Mouse (Mus musculus): Measurements from ENCODE around the gene Olfr325. TPM values are rescaled to one million over a fixed set of nuclear protein-coding genes. Genes with fewer than 3 reads are reported as not detected.
A peak's percentile ranks its signal among the peaks of the same experiment; 100 is the strongest.

Olfr325 gene
- total and polyA plus RNA-seq, 2 experiments: not detected

GRCm38 (mm10) chr11:58587898-58588348, 10.4 kb downstream of the Olfr325 start:
- DNase-seq (ENCODE audit: extremely low read depth, low read depth, low spot score): no peak
- H3K4me3 ChIP-seq (ENCODE audit: insufficient read depth, low read depth, low read length): no peak overlapping the region
- peak; percentile 49; the same call in 1 of the 2 replicates for TF ChIP-seq CTCF (IDR thresholded peaks at IDR 0.05; ENCODE audit: low read depth, low read length)
- no peak for TF ChIP-seq POLR2A (IDR thresholded peaks at IDR 0.05; ENCODE audit: extremely low read depth, insufficient read depth, low read length)
- no peak overlapping the region for H3K9ac ChIP-seq (ENCODE audit: low read depth, low read length)
- H3K27ac ChIP-seq (replicated peaks; ENCODE audit: insufficient read depth, low read depth, low read length): no peak overlapping the region
- no peaks in the 10 kb centered on the region for H3K27me3 ChIP-seq (ENCODE audit: control insufficient read depth, insufficient read depth, low read length)
- no peaks in the 10 kb centered on the region for H3K79me2 ChIP-seq (ENCODE audit: control insufficient read depth, insufficient read depth, low read length)
- H3K4me1 ChIP-seq (ENCODE audit: control insufficient read depth, insufficient read depth, low read length): no peaks in the 10 kb centered on the region
- no peaks in the 10 kb centered on the region for H3K36me3 ChIP-seq (ENCODE audit: control insufficient read depth, insufficient read depth, low read length)
- WGBS: 71% methylated on average over 7 of the region's 7 CpGs

- Histone ChIP-seq H3K27ac (replicated peaks; ENCODE audit: insufficient read depth, low read depth, low read length) (no peak overlapping the region), H3K27me3 (ENCODE audit: control insufficient read depth, insufficient read depth, low read length) (no peaks in the 10 kb centered on the region), H3K4me1 (ENCODE audit: control insufficient read depth, insufficient read depth, low read length) (no peaks in the 10 kb centered on the region), H3K4me3 (ENCODE audit: insufficient read depth, low read depth, low read length) (no peak overlapping the region), H3K9ac (ENCODE audit: low read depth, low read length) (no peak overlapping the region), H3K79me2 (ENCODE audit: control insufficient read depth, insufficient read depth, low read length) (no peaks in the 10 kb centered on the region), H3K36me3 (ENCODE audit: control insufficient read depth, insufficient read depth, low read length) (no peaks in the 10 kb centered on the region)
- DNase-seq (ENCODE audit: extremely low read depth, low read depth, low spot score): no peak
- WGBS: 65% methylated on average over 3 of the region's 3 CpGs
- no peak for TF ChIP-seq POLR2A (IDR thresholded peaks at IDR 0.05; ENCODE audit: extremely low read depth, insufficient read depth, low read length)
- no peak for TF ChIP-seq CTCF (IDR thresholded peaks at IDR 0.05; ENCODE audit: low read depth, low read length)
Observed at GRCm38 (mm10) chr11:58588620-58589250, 11.2 kb downstream of the Olfr325 start.

GRCm38 (mm10) chr11:58594814-58595213, 17.3 kb downstream of the Olfr325 start, which contains the start of gene Olfr324:
Gene Olfr324, plus strand, starts transcription at chr11:58595114.
- H3K36me3 ChIP-seq (ENCODE audit: control insufficient read depth, insufficient read depth, low read length): no peaks in the 10 kb centered on the region
- 82% methylated on average over 6 of the region's 6 CpGs for WGBS
- no peak for TF ChIP-seq CTCF (IDR thresholded peaks at IDR 0.05; ENCODE audit: low read depth, low read length)
- no peak within 1 kb of the TSS for H3K9ac ChIP-seq (ENCODE audit: low read depth, low read length)
- H3K27me3 ChIP-seq (ENCODE audit: control insufficient read depth, insufficient read depth, low read length): no peaks in the 10 kb centered on the region
- H3K4me1 ChIP-seq (ENCODE audit: control insufficient read depth, insufficient read depth, low read length): no peaks in the 10 kb centered on the region
- H3K27ac ChIP-seq (replicated peaks; ENCODE audit: insufficient read depth, low read depth, low read length): no peak within 1 kb of the TSS
- no peak for DNase-seq (ENCODE audit: extremely low read depth, low read depth, low spot score)
- no peak within 1 kb of the TSS for H3K4me3 ChIP-seq (ENCODE audit: insufficient read depth, low read depth, low read length)
- no peaks in the 10 kb centered on the region for H3K79me2 ChIP-seq (ENCODE audit: control insufficient read depth, insufficient read depth, low read length)

GRCm38 (mm10) chr11:58597837-58598236, 20.3 kb downstream of the Olfr325 start:
- no peak for TF ChIP-seq CTCF (IDR thresholded peaks at IDR 0.05; ENCODE audit: low read depth, low read length)
- no peak for TF ChIP-seq POLR2A (IDR thresholded peaks at IDR 0.05; ENCODE audit: extremely low read depth, insufficient read depth, low read length)

GRCm38 (mm10) chr11:58602062-58602461, 24.5 kb downstream of the Olfr325 start:
- Histone ChIP-seq H3K27me3 (ENCODE audit: control insufficient read depth, insufficient read depth, low read length) (no peaks in the 10 kb centered on the region), H3K27ac (replicated peaks; ENCODE audit: insufficient read depth, low read depth, low read length) (no peak overlapping the region), H3K36me3 (ENCODE audit: control insufficient read depth, insufficient read depth, low read length) (no peaks in the 10 kb centered on the region), H3K79me2 (ENCODE audit: control insufficient read depth, insufficient read depth, low read length) (no peaks in the 10 kb centered on the region), H3K9ac (ENCODE audit: low read depth, low read length) (no peak overlapping the region), H3K4me1 (ENCODE audit: control insufficient read depth, insufficient read depth, low read length) (peaks cover 12% of the 10 kb centered on the region), H3K4me3 (ENCODE audit: insufficient read depth, low read depth, low read length) (no peak overlapping the region)
- no peak for DNase-seq (ENCODE audit: extremely low read depth, low read depth, low spot score)
- TF ChIP-seq POLR2A (IDR thresholded peaks at IDR 0.05; ENCODE audit: extremely low read depth, insufficient read depth, low read length): no peak
- TF ChIP-seq CTCF (IDR thresholded peaks at IDR 0.05; ENCODE audit: low read depth, low read length): no peak

More at GRCm38 (mm10) chr11:58597837-58598236, 20.3 kb downstream of the Olfr325 start:
- no peak overlapping the region for H3K4me3 ChIP-seq (ENCODE audit: insufficient read depth, low read depth, low read length)
- H3K4me1 ChIP-seq (ENCODE audit: control insufficient read depth, insufficient read depth, low read length): no peaks in the 10 kb centered on the region
- no peaks in the 10 kb centered on the region for H3K27me3 ChIP-seq (ENCODE audit: control insufficient read depth, insufficient read depth, low read length)
- no peaks in the 10 kb centered on the region for H3K79me2 ChIP-seq (ENCODE audit: control insufficient read depth, insufficient read depth, low read length)
- DNase-seq (ENCODE audit: extremely low read depth, low read depth, low spot score): no peak
- no peaks in the 10 kb centered on the region for H3K36me3 ChIP-seq (ENCODE audit: control insufficient read depth, insufficient read depth, low read length)
- WGBS: 86% methylated on average over 13 of the region's 13 CpGs
- H3K27ac ChIP-seq (replicated peaks; ENCODE audit: insufficient read depth, low read depth, low read length): no peak overlapping the region
- no peak overlapping the region for H3K9ac ChIP-seq (ENCODE audit: low read depth, low read length)

- H3K79me2 ChIP-seq (ENCODE audit: control insufficient read depth, insufficient read depth, low read length): no peaks in the 10 kb centered on the region
- H3K36me3 ChIP-seq (ENCODE audit: control insufficient read depth, insufficient read depth, low read length): no peaks in the 10 kb centered on the region
- TF ChIP-seq POLR2A (IDR thresholded peaks at IDR 0.05; ENCODE audit: extremely low read depth, insufficient read depth, low read length): no peak
- TF ChIP-seq CTCF (IDR thresholded peaks at IDR 0.05; ENCODE audit: low read depth, low read length): no peak
- no peak for DNase-seq (ENCODE audit: extremely low read depth, low read depth, low spot score)
- H3K4me3 ChIP-seq (ENCODE audit: insufficient read depth, low read depth, low read length): no peak overlapping the region
- no peaks in the 10 kb centered on the region for H3K27me3 ChIP-seq (ENCODE audit: control insufficient read depth, insufficient read depth, low read length)
- H3K27ac ChIP-seq (replicated peaks; ENCODE audit: insufficient read depth, low read depth, low read length): no peak overlapping the region
- no peak overlapping the region for H3K9ac ChIP-seq (ENCODE audit: low read depth, low read length)
- peaks cover 12% of the 10 kb centered on the region for H3K4me1 ChIP-seq (ENCODE audit: control insufficient read depth, insufficient read depth, low read length)
- WGBS: 87% methylated on average over 6 of the region's 6 CpGs
Observed at GRCm38 (mm10) chr11:58602800-58603560, 25.4 kb downstream of the Olfr325 start.
